Mouse (Mus musculus): ENCODE data around the gene Serbp1. TPM values are rescaled to one million over a fixed set of nuclear protein-coding genes. Genes with fewer than 3 reads are reported as not detected.
A peak's percentile ranks its signal among the peaks of the same experiment; 100 is the strongest.
"Not testable (repeated sequence)": the region's sequence is repeated elsewhere in the genome, so short reads cannot be mapped to it uniquely, and the experiment has no call there.

Serbp1 gene
- total RNA-seq (2021) = 100 to 1,000 TPM; 263 to 321 TPM
- long read RNA-seq, experiment 1, full-length matches to known transcripts = 92 of 97 reads
- long read RNA-seq, experiment 1, partial matches to known transcripts = 3 of 97 reads
- long read RNA-seq, experiment 1, other reads (novel, unspliced or antisense) = 2 of 97 reads
- long read RNA-seq, experiment 2, full-length matches to known transcripts = 247 of 265 reads
- long read RNA-seq, experiment 2, partial matches to known transcripts = 10 of 265 reads
- long read RNA-seq, experiment 2, other reads (novel, unspliced or antisense) = 8 of 265 reads

GRCm38 (mm10) chr6:67237977-67238376 is at the start of gene Serbp1:
TSS of gene Serbp1 (plus strand) at chr6:67238176.
- no peak for DNase-seq (ENCODE audit: low spot score in 2 of 2)

- DNase-seq (ENCODE audit: low spot score in 2 of 2) = no peak
Observed at GRCm38 (mm10) chr6:67193591-67193990, 44.4 kb upstream of the Serbp1 start.

GRCm38 (mm10) chr6:67194606-67195005 is 43.4 kb upstream of the Serbp1 start:
- no peak for DNase-seq (ENCODE audit: low spot score in 2 of 2)

GRCm38 (mm10) chr6:67195148-67195611 is 42.8 kb upstream of the Serbp1 start:
- DNase-seq (ENCODE audit: low spot score in 2 of 2) = no peak

GRCm38 (mm10) chr6:67196821-67197220 is 41.2 kb upstream of the Serbp1 start:
- DNase-seq (ENCODE audit: low spot score in 2 of 2) = peak in 1 of 2 experiments; percentile 18

- peak; percentile 15 to 32 for DNase-seq (ENCODE audit: low spot score in 2 of 2)
Observed at GRCm38 (mm10) chr6:67198085-67198484, 39.9 kb upstream of the Serbp1 start.

GRCm38 (mm10) chr6:67200715-67201322 is 37.2 kb upstream of the Serbp1 start:
- no peak for DNase-seq (ENCODE audit: low spot score in 2 of 2)

- DNase-seq (ENCODE audit: low spot score in 2 of 2) = no peak
Observed at GRCm38 (mm10) chr6:67205081-67206037, 32.6 kb upstream of the Serbp1 start.

GRCm38 (mm10) chr6:67212362-67212761 is 25.6 kb upstream of the Serbp1 start:
- no peak for DNase-seq (ENCODE audit: low spot score in 2 of 2)

GRCm38 (mm10) chr6:67213429-67214098 is 24.4 kb upstream of the Serbp1 start:
- DNase-seq (ENCODE audit: low spot score in 2 of 2) = no peak

- DNase-seq (ENCODE audit: low spot score in 2 of 2) = no peak
Observed at GRCm38 (mm10) chr6:67217402-67217801, 20.6 kb upstream of the Serbp1 start.

GRCm38 (mm10) chr6:67217846-67218245 is 20.1 kb upstream of the Serbp1 start:
- DNase-seq (ENCODE audit: low spot score in 2 of 2) = no peak

GRCm38 (mm10) chr6:67218566-67218965 is 19.4 kb upstream of the Serbp1 start:
- no peak for DNase-seq (ENCODE audit: low spot score in 2 of 2)

- DNase-seq (ENCODE audit: low spot score in 2 of 2) = not testable (repeated sequence)
Observed at GRCm38 (mm10) chr6:67219931-67220330, 18.0 kb upstream of the Serbp1 start.

GRCm38 (mm10) chr6:67220731-67221130 is 17.2 kb upstream of the Serbp1 start:
- no peak for DNase-seq (ENCODE audit: low spot score in 2 of 2)

GRCm38 (mm10) chr6:67223082-67223481 is 14.9 kb upstream of the Serbp1 start:
- DNase-seq (ENCODE audit: low spot score in 2 of 2) = no peak

- no peak for DNase-seq (ENCODE audit: low spot score in 2 of 2)
Observed at GRCm38 (mm10) chr6:67223499-67223898, 14.5 kb upstream of the Serbp1 start.

GRCm38 (mm10) chr6:67226286-67226685 is 11.7 kb upstream of the Serbp1 start:
- no peak for DNase-seq (ENCODE audit: low spot score in 2 of 2)

GRCm38 (mm10) chr6:67228459-67229107 is 9.4 kb upstream of the Serbp1 start:
- DNase-seq (ENCODE audit: low spot score in 2 of 2) = no peak

GRCm38 (mm10) chr6:67229521-67229920 is 8.5 kb upstream of the Serbp1 start:
- DNase-seq (ENCODE audit: low spot score in 2 of 2) = no peak

Measured in adrenal gland, adult 18-20 months (tissue).